Mouse (Mus musculus) cortical plate, adult 2 months (tissue): ENCODE data around the gene Hist1h2ah.

Experiments used
- CTCF ChIP-seq: fragments of 200-500 bp; IDR thresholded peaks from 2 replicates; pipeline ENCODE4 v1.5.1; 2011; ENCODE audit warnings: mild to moderate bottlenecking, control low read depth, low read length; ENCODE audit not compliant: insufficient read depth; ENCODE audit errors: extremely low read depth
- POLR2A ChIP-seq: fragments of 200-500 bp; IDR thresholded peaks from 2 replicates; pipeline ENCODE4 v1.6.1; 2011; ENCODE audit warnings: mild to moderate bottlenecking, low read length, control low read depth; ENCODE audit not compliant: insufficient read depth; ENCODE audit errors: extremely low read depth

DNA sequence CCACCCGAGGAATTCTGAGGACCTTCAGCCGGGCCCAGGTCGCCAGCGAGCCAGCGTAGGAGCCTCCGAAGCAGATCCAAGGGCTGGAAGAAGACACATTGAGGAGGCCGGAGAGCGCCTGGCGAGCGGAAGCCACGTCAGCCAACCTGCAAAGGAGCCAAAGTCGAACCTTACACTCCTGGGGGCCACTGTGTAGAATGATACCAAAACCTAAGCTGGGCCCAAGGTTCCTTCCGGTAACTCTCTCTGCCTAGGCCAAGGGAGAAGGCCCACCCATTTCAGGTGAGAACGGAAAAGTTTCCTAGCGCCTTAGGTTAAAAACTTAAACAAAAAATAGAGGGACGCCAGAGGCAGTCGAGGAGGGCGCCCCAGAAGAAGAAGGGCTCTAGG is 28.3 kb downstream of the Hist1h2ah start:
- TF ChIP-seq CTCF (no peak), POLR2A (no peak)
